Mouse (Mus musculus): ENCODE results near the gene Lrrc52. TPM values are rescaled to one million over a fixed set of nuclear protein-coding genes. Genes with fewer than 3 reads are reported as not detected.

Gene Lrrc52
- total RNA-seq, 2 experiments from 2014 or later = 6.5 to 13.1 TPM

DNA sequence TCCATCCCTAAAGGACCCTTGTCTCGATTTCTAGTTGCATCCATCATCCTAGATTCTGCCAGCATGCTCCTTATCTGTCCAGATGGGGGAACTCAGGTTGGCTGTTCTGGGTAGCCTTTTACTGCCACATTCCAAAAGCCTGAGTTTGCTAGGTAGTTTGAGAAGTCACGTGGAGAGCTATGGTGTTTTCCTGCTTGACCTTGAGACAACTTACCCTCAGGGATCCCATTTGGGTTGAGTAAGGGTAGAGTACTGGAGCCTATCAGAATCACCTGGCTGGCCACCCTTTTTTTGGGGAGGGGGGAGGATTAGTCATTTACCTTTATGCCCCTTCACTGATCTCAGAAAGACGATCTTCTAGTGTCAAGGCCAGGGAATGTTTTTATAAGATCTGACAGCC is 9.3 kb downstream of the Lrrc52 start:
- intact Hi-C loops (cut with DNase I) = no loop called here
- no peak for TF ChIP-seq CTCF (IDR thresholded peaks at IDR 0.05)
- no peak for DNase-seq
- Histone ChIP-seq H3K27ac (no peak overlapping the region), H3K4me3 (no peak overlapping the region)

DNA sequence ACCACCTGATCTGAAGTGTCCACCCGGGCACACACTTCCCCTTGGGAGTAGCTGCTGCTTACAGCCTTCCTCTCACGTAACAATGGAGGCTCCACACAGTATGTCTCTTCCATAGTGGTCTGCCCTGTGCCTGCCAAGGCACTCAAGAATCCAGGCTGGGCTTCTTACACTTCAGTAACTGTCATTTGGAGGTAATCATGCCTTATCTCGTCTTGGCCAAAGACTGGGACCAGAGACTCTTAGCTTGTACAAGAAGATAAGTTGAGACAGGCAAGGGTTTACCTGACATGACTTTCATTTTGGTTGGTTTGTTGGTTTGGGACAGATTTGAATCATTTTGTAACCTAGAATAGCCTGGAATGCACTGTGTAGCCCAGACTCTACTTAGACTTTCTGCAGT is 13.5 kb downstream of the Lrrc52 start:
- TF ChIP-seq CTCF (IDR thresholded peaks at IDR 0.05) = no peak

DNA sequence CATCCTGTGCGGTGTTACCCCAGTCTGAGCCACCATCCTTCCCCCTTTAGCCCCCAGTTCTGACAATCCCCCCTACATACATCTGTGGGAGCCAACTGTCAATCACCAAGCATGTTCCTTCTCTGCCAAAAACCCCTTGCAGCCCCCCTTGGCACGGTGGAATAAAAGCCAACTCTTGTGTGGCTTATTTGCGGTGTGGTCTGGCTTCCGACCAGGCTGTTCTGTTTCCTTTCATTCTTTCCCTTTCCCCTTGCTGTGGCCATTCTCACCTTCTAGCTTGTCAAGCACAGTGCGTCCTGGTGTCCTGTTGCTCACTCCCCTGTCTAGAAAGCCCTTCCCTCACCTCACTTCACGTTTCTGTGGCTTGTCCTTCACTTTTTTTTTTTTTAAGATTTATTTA is 14.1 kb downstream of the Lrrc52 start:
- TF ChIP-seq CTCF (IDR thresholded peaks at IDR 0.05) = no peak
- Histone ChIP-seq H3K4me3 (no peak overlapping the region), H3K27ac (no peak overlapping the region)
- intact Hi-C loops (cut with DNase I) = no loop called here
- no peak for DNase-seq

More for the DNA sequence above, 13.5 kb downstream of the Lrrc52 start:
- no peak overlapping the region for H3K27ac ChIP-seq
- intact Hi-C loops (cut with DNase I) = no loop called here
- no peak overlapping the region for H3K4me3 ChIP-seq
- DNase-seq = no peak

DNA sequence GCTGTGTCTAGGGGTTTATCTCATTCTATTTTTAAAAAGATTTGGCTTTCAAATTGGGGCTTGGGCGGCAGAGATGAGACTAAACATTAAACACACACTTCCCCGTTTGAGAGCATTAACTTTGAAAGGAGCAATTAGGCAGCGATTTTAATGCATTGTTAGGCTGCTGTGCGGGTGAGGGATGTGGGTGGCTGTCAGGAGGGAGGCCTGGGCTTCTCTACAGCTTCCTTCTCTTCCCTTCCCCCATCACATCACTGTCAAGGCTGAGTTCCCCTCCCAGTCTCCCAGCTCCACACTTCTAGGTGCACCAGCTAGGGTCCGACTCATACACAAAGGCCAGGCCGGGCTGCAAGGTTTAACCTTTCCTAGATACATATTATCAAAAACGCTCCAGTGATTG is 18.0 kb downstream of the Lrrc52 start:
- H3K4me3 ChIP-seq = no peak overlapping the region
- intact Hi-C loops (cut with DNase I) = no loop called here
- TF ChIP-seq CTCF (IDR thresholded peaks at IDR 0.05) = no peak
- no peak overlapping the region for H3K27ac ChIP-seq
- DNase-seq = no peak

DNA sequence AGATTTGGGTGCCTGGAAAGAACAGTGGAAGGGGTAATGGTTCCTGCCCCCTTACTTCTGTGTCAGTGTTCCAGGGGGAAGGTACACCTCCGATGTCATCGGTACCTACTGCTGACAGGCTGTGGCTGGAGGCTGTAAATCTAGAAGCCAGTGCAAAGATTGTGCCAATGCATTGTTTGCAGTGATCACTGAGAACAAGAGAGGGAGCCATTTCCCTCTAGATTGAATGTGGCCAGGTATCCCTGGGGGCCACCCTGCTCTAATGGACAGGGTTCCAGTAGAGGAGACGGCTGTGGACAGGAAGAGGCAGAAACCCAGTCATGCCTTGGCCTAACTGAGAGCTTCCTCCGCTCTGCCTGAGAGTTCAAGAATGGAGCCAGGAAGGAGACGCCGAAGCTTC is 18.5 kb downstream of the Lrrc52 start:
- intact Hi-C loops (cut with DNase I) = no loop called here
- DNase-seq = no peak

DNA sequence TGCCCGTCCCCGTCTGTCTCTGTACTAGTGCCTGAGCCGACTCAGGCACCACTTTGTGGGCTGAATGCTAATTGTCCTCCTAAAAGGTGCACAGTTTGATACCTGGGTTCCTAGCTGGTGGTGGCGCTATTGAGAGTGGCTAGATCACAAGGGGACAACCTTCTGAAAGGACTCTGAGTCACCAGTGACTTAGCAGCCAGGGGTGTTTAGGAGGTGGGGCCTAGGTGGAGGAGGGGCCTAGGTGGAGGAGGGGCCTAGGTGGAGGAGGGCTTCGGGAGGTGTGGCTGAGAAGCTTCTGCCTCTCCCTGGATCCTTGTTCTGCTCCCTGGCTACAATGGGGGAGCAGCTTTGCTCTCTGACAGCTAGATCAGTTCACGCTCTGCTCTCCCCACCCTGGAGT is 20.1 kb downstream of the Lrrc52 start:
- no peak for DNase-seq
- no peak overlapping the region for H3K4me3 ChIP-seq
- no peak for TF ChIP-seq CTCF (IDR thresholded peaks at IDR 0.05)
- intact Hi-C loops (cut with DNase I) = no loop called here
- H3K27ac ChIP-seq = no peak overlapping the region

More for the DNA sequence above, 18.5 kb downstream of the Lrrc52 start:
- TF ChIP-seq CTCF (IDR thresholded peaks at IDR 0.05) = peak; percentile 34
- Histone ChIP-seq H3K4me3 (no peak overlapping the region), H3K27ac (no peak overlapping the region)

DNA sequence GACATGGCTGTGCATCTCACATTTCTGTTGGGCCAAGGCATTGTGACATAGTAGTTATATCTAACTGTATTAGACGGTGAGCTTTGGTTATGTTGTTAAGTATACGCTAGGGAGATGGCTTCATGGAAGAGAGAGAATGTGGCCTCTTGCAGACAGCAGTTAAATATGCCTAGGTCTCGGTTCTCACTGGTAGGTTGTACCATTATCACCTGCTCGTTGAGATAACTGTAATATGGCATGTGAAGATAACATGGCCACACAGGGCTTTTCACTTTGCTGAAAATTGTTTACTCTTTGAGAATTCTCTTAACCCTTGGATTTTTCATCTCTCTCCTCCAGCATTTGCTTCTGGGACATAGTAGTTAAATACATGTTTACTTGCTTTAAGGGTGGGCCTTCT is 21.4 kb downstream of the Lrrc52 start:
- Histone ChIP-seq H3K27ac (no peak overlapping the region), H3K4me3 (no peak overlapping the region)
- DNase-seq = no peak
- no peak for TF ChIP-seq CTCF (IDR thresholded peaks at IDR 0.05)
- intact Hi-C loops (cut with DNase I) = no loop called here

DNA sequence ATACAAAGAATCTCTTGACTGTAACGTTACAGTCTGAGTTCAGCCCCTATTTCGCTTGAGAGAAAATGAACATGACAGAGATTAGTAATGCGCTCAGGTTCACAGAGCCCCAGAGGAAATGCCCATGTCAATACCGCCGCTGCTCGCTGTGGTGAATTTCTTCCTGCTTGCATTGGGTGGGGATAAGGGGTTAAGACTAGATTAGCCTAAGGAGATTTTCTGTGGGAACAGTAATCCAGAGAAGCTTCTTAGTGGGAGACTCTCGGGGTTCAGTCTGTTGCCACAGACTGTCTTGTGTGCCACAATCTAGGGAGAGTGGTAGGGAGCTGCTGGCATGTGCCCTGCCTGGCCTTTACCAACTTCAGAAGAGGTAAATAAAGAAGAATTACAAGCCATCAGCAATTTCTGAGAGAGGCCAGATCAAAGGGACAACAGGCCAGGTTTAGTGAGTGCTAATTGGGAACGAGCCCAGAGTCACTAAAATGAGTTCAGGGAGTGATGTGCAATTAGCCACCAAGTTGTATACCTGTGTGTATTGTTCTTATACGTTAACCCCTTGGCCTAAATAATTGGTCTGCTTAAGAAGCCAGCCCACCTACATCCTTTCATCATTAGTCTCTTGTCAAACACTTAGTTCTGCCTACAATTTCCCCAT is 28.2 kb downstream of the Lrrc52 start:
- intact Hi-C loops (cut with DNase I) = no loop called here
- DNase-seq = no peak
- no peak for TF ChIP-seq CTCF (IDR thresholded peaks at IDR 0.05)

DNA sequence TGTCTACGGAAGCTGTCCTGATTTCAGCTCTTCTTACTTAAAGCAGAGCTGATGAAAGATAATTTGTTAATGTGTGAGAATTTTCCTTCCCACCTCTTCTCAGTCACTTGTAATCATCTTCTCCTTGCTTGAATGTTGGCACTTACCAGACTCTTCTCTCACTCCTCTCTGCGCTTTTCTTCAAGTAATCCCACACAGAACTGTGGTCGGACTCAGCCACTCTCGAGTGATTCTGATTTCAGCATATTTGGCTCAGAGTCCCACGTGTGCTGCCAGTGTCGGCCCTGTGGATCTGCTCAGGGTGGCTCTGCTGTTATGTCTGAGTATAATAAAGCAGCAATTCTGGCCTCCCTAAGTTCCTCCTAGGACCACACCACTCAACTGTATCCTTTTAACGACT is 29.5 kb downstream of the Lrrc52 start:
- H3K4me3 ChIP-seq = no peak overlapping the region
- intact Hi-C loops (cut with DNase I) = no loop called here
- H3K27ac ChIP-seq = no peak overlapping the region
- no peak for DNase-seq
- TF ChIP-seq CTCF (IDR thresholded peaks at IDR 0.05) = no peak

More for the DNA sequence above, 28.2 kb downstream of the Lrrc52 start:
- Histone ChIP-seq H3K4me3 (no peak overlapping the region), H3K27ac (no peak overlapping the region)

DNA sequence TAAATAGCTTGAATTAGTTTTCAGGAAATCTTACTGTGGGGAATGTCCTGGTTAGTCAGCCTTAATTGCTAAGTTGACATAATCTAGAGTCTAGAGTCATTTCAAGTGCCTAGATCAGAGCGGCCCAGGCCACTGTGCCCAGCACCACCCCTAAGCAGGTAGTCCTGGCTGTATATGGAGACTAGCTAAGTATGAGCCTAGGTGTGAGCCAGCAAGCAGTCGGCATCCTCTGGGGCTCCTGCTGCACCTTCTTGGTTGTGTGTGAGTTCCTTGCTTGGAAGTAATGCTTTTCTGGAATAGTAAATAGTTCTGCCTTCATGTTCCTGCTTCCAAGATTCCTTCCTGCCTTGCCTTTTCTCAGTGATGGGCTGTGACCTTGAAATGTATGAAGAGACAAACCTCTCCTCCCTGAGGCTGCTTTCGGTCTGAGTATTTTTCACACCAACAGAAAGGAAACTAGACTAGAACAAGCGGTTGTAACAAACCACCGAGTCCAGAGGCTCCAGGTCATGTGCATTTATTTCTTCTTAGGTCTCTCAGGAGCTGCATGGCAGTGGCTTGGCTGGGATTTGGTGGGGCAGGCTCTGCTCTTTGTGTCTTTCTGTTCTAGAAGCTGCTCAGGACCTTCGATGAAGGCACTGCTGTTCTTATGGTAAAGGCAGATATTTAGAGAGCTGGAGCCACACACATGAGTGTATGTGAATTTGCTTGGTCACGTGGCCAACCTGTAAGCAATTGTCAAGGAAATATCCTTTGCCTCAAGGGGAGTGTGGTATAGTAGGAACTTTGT is 30.2 kb downstream of the Lrrc52 start:
- intact Hi-C loops (cut with DNase I) = no loop called here
- no peak for DNase-seq
- Histone ChIP-seq H3K4me3 (no peak overlapping the region), H3K27ac (no peak overlapping the region)
- TF ChIP-seq CTCF (IDR thresholded peaks at IDR 0.05) = no peak

DNA sequence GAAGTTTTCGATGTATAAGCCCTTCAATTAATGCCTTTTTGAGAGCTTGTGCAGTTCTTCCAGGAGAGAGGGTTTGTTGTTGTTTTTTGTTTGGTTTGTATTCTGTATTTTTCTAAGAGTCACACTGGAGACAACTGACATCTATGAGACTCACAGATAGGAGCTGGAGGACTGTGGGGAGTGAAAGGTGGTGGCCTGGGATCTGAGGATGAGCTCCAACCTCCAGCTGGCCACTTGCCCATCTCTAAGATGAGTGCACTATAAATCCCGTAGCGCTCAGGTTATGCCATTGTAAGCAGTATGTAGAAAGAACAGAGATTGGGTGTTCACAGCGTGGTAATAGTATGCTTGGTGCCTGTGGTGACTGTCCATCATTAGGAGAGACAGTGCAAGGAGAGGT is 31.6 kb downstream of the Lrrc52 start:
- no peak for TF ChIP-seq CTCF (IDR thresholded peaks at IDR 0.05)
- no peak for DNase-seq
- H3K4me3 ChIP-seq = no peak overlapping the region
- H3K27ac ChIP-seq = no peak overlapping the region
- intact Hi-C loops (cut with DNase I) = no loop called here

DNA sequence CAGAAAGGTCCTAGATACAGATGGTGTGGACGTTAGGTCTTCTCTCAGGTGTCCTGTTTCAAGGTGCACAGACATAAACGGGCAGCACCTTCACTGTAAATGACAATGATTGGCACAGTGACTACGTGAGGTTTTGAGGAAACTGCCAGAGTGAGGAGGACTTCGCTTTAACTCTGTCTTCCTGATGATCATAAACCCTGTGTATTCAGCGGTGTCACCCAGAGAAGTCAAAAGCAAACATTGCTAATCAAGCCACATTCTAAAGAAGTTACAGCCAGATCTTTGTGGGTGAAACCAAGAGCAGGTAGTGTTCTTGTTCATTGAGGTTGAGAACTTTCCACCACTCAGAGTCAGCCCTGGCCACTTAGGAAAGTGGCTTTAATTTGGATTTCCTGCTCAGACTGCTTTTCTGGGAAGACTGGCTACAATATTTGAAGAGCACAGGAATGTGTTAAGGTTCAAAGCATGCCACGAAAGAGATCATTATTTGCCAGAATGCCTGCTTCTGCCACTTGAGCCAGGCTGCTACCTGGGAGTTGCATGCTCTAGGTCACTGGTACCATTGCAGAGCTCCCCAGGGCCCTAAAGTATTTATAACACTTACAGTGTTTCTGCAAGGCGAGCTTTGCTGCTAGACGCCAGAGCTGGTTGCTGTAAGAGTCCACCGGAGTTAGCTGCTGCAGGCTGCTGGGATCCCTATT is 35.5 kb downstream of the Lrrc52 start:
- TF ChIP-seq CTCF (IDR thresholded peaks at IDR 0.05) = no peak
- no peak overlapping the region for H3K27ac ChIP-seq
- DNase-seq = no peak
- intact Hi-C loops (cut with DNase I) = no loop called here
- H3K4me3 ChIP-seq = no peak overlapping the region

DNA sequence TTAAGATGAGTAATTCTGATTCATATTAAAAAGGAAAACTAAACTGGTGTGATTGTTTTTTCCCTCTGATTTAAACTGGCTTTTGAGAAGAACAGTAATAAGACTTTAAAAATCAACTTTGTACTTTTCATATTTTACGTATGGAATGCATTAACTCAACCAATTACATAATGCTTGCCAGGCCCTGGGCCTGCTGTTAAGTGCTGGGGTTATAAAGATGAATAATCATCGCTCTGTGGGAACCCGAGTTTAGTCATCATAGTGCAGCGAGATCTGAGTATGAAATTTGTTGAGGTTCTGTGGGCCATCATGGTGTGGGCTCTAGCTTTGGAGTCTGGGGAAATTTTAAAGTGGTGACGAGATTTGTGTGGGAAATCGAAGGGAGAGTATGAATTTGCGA is 39.9 kb downstream of the Lrrc52 start:
- DNase-seq = no peak
- TF ChIP-seq CTCF (IDR thresholded peaks at IDR 0.05) = no peak
- Histone ChIP-seq H3K27ac (no peak overlapping the region), H3K4me3 (no peak overlapping the region)
- intact Hi-C loops (cut with DNase I) = no loop called here
